Mouse (Mus musculus) liver, embryonic 14.5 days (tissue): ENCODE measurements around the gene Rcsd1. TPM values are rescaled to one million over a fixed set of nuclear protein-coding genes. Genes with fewer than 3 reads are reported as not detected.

Experiments
- ATAC-seq: fragments of 200-750 bp; cut with Nextera tagmentation; 2 replicates; pipeline ENCODE4 v1.8.0; 2017; ENCODE audit warnings: moderate number of reproducible peaks, mild to moderate bottlenecking, moderate library complexity; ENCODE audit not compliant: insufficient read depth
- DNase-seq, 3 experiments: peaks; one replicate each; pipeline ENCODE4 v3.0.0-alpha.2; 2012 to 2013; ENCODE audit warnings: low read depth in 3 of 3, low spot score in 3 of 3
- H3K27ac ChIP-seq: fragments of 300-500 bp; sonication (generic); 2 replicates; pipeline ENCODE4 v1.5.1; 2014; ENCODE audit warnings: moderate library complexity, mild to moderate bottlenecking, control low read depth, inconsistent platforms
- H3K27me3 ChIP-seq: fragments of 300-500 bp; sonication (generic); 2 replicates; pipeline ENCODE4 v1.6.1; 2014; ENCODE audit warnings: mild to moderate bottlenecking, low read length, moderate library complexity; ENCODE audit not compliant: control insufficient read depth, insufficient read depth
- H3K36me3 ChIP-seq: fragments of 300-500 bp; sonication (generic); replicated peaks from 2 replicates; pipeline ENCODE4 v1.6.1; 2014; ENCODE audit warnings: low read depth; ENCODE audit not compliant: control insufficient read depth, insufficient read depth
- H3K4me1 ChIP-seq, 2 experiments: fragments of 200-500 bp in 1 of 2; fragments of 300-500 bp in 1 of 2; sonication (generic) in 1 of 2; replicated peaks; 2 replicates each; pipeline ENCODE4 v1.6.1; 2012 to 2014; ENCODE audit warnings: antibody characterized with exemption in 1 of 2, inconsistent platforms in 1 of 2, low read length in 1 of 2; ENCODE audit not compliant: control insufficient read depth in 2 of 2, insufficient read depth in 2 of 2
- H3K4me2 ChIP-seq: fragments of 300-500 bp; sonication (generic); 2 replicates; pipeline ENCODE4 v1.6.1; 2014; ENCODE audit warnings: low read depth, mild to moderate bottlenecking, control low read depth, moderate library complexity
- H3K4me3 ChIP-seq, 2 experiments: fragments of 200-500 bp in 1 of 2; fragments of 300-500 bp in 1 of 2; sonication (generic) in 1 of 2; 2 replicates each; pipeline ENCODE4 v1.5.1; 2012 to 2014; ENCODE audit warnings: low read depth in 2 of 2, low read length in 2 of 2, mild to moderate bottlenecking in 2 of 2, control low read depth in 1 of 2, inconsistent platforms in 1 of 2, moderate library complexity in 1 of 2; ENCODE audit not compliant: insufficient read depth in 1 of 2
- H3K9ac ChIP-seq: fragments of 300-500 bp; sonication (generic); replicated peaks from 2 replicates; pipeline ENCODE4 v1.6.1; 2014; ENCODE audit warnings: mild to moderate bottlenecking, control low read depth, moderate library complexity
- H3K9me3 ChIP-seq: fragments of 300-500 bp; sonication (generic); 2 replicates; pipeline ENCODE4 v1.6.1; 2016; ENCODE audit warnings: low read length, mixed read lengths; ENCODE audit not compliant: control insufficient read depth
- CTCF ChIP-seq: IDR thresholded peaks from 2 replicates; pipeline ENCODE4 v1.5.1; 2016; ENCODE audit warnings: antibody characterized with exemption, low read depth, control low read depth
- EP300 ChIP-seq: IDR thresholded peaks from 2 replicates; pipeline ENCODE4 v1.6.1; 2016; ENCODE audit warnings: antibody characterized with exemption, low read depth
- WGBS: fragments of 180-500 bp; shearing (Covaris S2); extraction: QIAGEN DNeasy Blood & Tissue Kit; methylation state at CpG from one replicate; pipeline ENCODE4 v1.1.7; 2014; ENCODE audit not compliant: insufficient replicate concordance; 5-methylcytosine and 5-hydroxymethylcytosine counted together
- polyA plus RNA-seq, 2 experiments: library from polyadenylated mRNA; depleted of rRNA in 1 of 2; stranded (reverse) in 1 of 2; unstranded in 1 of 2; fragments of >200 nt; fragmentation: Nextera tagmentation in 1 of 2; extraction: Ambion mirVana in 1 of 2; gene quantifications; 2 replicates each; pipeline versions ENCODE4 v1.2.1 to v1.2.3; 2012 to 2014

Rcsd1 gene
- polyA plus RNA-seq (2012; rRNA removed) (3.5 and 4.8 TPM in 2 replicates), polyA plus RNA-seq (2014; fragmentation: Nextera tagmentation; extraction: Ambion mirVana) (2.4 and 3.4 TPM in 2 replicates)

- 7% methylated on average over 5 of the region's 5 CpGs for whole genome bisulfite sequencing
Observed at GRCm38 (mm10) chr1:165709629-165710256, at the start of gene Rcsd1. Gene Rcsd1 (minus strand): TSS chr1:165709757.

GRCm38 (mm10) chr1:165755194-165755593, 45.6 kb upstream of the Rcsd1 start:
- 37% methylated on average over 4 of the region's 4 CpGs for WGBS
- Histone ChIP-seq H3K4me3 (no peak overlapping the region), H3K36me3 (no peaks in the 10 kb centered on the region), H3K27me3 (no peaks in the 10 kb centered on the region), H3K4me2 (no peak overlapping the region), H3K9me3 (no peaks in the 10 kb centered on the region), H3K9ac (no peak overlapping the region), H3K27ac (no peak overlapping the region), H3K4me1 (no peaks in the 10 kb centered on the region; a peak in 1 of 4 replicates)
- TF ChIP-seq EP300 = no peak
- no peak for TF ChIP-seq CTCF
- ATAC-seq (no peak), DNase-seq (no peak)

More at GRCm38 (mm10) chr1:165709629-165710256, at the start of gene Rcsd1:
- TF ChIP-seq CTCF (no peak), EP300 (0 out of 2 replicates have a peak, but pooled peaks have one; percentile 55)
- peaks cover 11% of the 10 kb centered on the region for H3K27me3 ChIP-seq
- H3K36me3 ChIP-seq = no peaks in the 10 kb centered on the region
- no peaks in the 10 kb centered on the region for H3K9me3 ChIP-seq
- H3K27ac ChIP-seq = no peak within 1 kb of the TSS
- H3K4me1 ChIP-seq = peaks cover 5 to 30% of the 10 kb centered on the region in 2 experiments; a peak in 2 of 4 replicates
- peak; percentile 28 to 35 (median 31) for DNase-seq
- no peak within 1 kb of the TSS for H3K4me3 ChIP-seq
- ATAC-seq = peak; percentile 75
- peak within 1 kb of the TSS; percentile 80; the same call in 1 of the 2 replicates for H3K4me2 ChIP-seq
- H3K9ac ChIP-seq = no peak within 1 kb of the TSS

GRCm38 (mm10) chr1:165754205-165754604, 44.6 kb upstream of the Rcsd1 start:
- Histone ChIP-seq H3K36me3 (no peaks in the 10 kb centered on the region), H3K9ac (no peak overlapping the region), H3K4me3 (no peak overlapping the region), H3K4me1 (no peaks in the 10 kb centered on the region; a peak in 1 of 4 replicates), H3K27ac (no peak overlapping the region), H3K27me3 (no peaks in the 10 kb centered on the region), H3K9me3 (no peaks in the 10 kb centered on the region), H3K4me2 (no peak overlapping the region)
- ATAC-seq = no peak
- DNase-seq = no peak
- no peak for TF ChIP-seq CTCF
- no peak for TF ChIP-seq EP300
- WGBS = 76% methylated on average over 6 of the region's 6 CpGs

- TF ChIP-seq EP300 = no peak
- no peak for TF ChIP-seq CTCF
Observed at GRCm38 (mm10) chr1:165751838-165752237, 42.3 kb upstream of the Rcsd1 start.

GRCm38 (mm10) chr1:165751142-165751541, 41.6 kb upstream of the Rcsd1 start:
- Histone ChIP-seq H3K36me3 (no peaks in the 10 kb centered on the region), H3K4me1 (no peaks in the 10 kb centered on the region; a peak in 1 of 4 replicates), H3K4me2 (no peak overlapping the region), H3K4me3 (no peak overlapping the region), H3K27me3 (no peaks in the 10 kb centered on the region), H3K9ac (no peak overlapping the region), H3K9me3 (no peaks in the 10 kb centered on the region), H3K27ac (no peak overlapping the region)
- ATAC-seq (no peak), DNase-seq (no peak)
- TF ChIP-seq EP300 = no peak
- no peak for TF ChIP-seq CTCF

More at GRCm38 (mm10) chr1:165751838-165752237, 42.3 kb upstream of the Rcsd1 start:
- ATAC-seq (no peak), DNase-seq (no peak)
- no peak overlapping the region for H3K27ac ChIP-seq
- H3K27me3 ChIP-seq = no peaks in the 10 kb centered on the region
- no peak overlapping the region for H3K4me2 ChIP-seq
- no peaks in the 10 kb centered on the region; a peak in 1 of 4 replicates for H3K4me1 ChIP-seq
- no peak overlapping the region for H3K4me3 ChIP-seq
- WGBS = 72% methylated on average over 5 of the region's 5 CpGs
- no peaks in the 10 kb centered on the region for H3K36me3 ChIP-seq
- H3K9me3 ChIP-seq = no peaks in the 10 kb centered on the region
- no peak overlapping the region for H3K9ac ChIP-seq
